Mouse (Mus musculus) adrenal gland, adult 10 weeks (tissue): ENCODE data around the gene Cxcl16. TPM values are rescaled to one million over a fixed set of nuclear protein-coding genes. Genes with fewer than 3 reads are reported as not detected.

Experiments
- polyA plus RNA-seq: library from polyadenylated mRNA; stranded (reverse); fragments of 350-450 nt; fragmentation: Illumina TruSeq; extraction: RNeasy Lipid Tissue Mini Kit (QIAGEN cat#74804); gene quantifications from one replicate; pipeline ENCODE4 v1.2.3, GENCODE M21; 2014; ENCODE audit warnings: low read depth, low replicate concordance

Gene Cxcl16
- 10.3 TPM for polyA plus RNA-seq

DNA sequence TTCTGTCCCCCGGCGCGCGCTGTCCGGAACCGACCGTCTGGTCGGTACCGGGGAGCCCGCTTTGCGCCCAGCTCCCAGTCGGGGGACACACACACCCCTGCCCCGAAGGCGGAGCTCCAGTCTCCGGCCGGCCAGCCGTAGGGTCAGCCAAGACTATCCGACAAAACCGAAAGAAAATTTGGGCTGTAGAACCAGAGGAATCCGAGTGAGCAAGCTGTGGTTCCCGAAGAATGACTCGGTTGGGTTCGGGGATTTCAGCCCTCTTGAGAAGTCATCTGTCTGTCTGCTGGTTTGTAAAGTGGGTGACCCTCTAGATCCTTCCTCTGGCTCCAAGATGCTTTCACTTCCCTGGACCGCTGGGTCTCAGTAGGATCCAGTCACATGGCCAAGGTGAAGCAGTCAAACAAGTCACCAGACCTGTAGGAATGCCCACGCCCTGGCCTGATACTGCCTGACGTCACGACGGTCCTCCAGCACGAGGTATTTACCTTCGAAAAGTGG, at the start of gene Cxcl16:
Gene Cxcl16, minus strand, starts transcription at position 384 of the 501 bp plus-strand sequence.

DNA sequence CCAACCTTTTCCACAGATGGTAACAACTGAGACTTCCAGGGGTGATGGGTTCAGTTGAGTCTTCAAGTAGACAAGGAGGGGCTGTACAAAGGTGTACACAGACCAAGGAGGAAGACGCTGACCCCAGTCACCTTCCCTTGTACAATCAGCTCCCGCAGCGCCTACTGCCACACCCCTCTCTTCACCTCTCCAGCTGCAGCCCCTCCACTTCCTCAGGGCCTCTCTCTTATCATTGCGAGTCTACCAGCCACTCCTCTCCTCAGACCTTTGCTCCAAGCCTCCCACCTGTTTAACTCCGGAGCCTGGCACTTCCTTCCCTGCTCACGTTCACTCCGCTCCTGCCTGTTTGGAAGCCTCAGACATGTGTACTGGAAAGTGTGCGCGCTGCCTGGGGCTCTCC, 45.2 kb upstream of the Cxcl16 start, which contains the start of gene Tm4sf5:
Gene Tm4sf5, plus strand, starts transcription at position 275 of the 400 bp plus-strand sequence.

DNA sequence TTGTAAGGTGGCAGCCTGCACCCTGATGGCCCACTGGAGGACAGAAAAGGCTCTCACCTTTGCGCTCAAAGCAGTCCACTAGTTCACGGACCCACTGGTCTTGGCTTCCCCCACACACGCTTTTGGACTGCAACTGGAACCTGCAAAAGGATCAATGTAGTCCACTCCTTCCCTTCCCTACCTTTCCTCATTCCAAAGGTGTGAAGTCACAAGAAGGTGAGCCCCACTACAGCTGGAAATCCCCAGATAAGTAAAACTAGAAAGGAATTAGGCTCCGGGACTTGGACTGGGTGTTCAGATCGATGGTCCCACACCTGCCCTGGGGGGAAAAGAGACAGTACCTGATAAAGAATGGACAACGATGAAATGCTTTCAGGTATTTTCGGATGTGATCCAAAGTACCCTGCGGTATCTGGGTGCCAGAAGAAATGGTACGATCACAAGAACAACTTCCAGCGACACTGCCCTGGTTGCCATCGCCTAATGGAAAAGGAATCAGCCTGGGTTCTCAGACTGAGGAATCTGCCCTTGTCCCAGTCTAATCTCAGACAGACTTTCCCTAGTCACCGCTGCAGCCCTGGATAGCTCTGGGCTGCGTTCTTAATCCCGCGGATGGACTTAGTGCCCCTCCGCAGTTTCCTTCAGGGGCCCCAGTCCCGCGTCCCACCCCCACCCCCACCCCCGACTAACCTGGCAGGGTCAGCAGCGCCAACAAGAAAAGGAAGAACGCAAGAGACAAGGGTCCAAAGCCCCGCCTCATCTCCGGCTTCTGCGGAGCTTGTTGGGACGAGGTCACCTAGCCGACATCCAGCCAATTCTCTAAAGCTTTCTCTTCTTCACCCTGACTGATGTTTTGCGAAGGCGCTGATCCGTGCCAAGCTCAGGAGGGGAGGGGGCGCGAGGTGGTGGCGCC, 840 bp downstream of the Cxcl16 start, which contains the start of gene Zmynd15:
Gene Zmynd15, plus strand, starts transcription at position 746 of the 913 bp plus-strand sequence.

DNA sequence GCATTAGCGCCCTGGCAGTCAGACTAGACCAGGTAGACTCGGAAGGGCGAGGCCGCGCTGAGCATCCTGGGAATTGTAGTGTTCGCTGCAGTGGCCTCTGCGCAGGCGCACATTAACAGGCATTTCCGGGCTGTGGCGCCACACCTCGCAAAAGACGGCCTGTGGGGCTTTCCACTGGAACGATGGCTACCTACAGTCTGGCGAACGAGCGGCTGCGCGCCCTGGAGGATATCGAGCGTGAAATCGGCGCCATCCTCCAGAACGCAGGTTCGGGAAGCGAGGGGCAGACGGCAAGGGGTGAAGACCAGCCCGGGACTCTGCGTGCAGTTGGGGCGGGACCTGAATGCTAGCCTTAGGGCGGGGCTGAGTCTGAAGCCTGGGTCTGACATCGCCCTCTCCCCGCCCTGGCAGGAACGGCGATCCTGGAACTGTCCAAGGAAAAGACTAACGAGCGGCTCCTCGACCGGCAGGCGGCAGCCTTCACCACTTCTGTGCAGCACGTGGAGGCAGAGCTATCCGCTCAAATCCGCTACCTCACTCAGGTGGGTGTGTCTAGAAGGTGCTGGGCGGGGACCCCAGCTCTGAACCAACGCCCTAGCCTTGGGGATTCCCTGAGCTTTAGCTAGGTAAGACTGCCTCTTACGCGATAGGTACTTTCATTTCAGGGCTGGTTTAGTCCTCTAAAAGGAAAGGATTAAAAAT, 7.8 kb downstream of the Cxcl16 start, which contains the start of gene Med11:
Gene Med11, plus strand, starts transcription at position 123 of the 702 bp plus-strand sequence.

DNA sequence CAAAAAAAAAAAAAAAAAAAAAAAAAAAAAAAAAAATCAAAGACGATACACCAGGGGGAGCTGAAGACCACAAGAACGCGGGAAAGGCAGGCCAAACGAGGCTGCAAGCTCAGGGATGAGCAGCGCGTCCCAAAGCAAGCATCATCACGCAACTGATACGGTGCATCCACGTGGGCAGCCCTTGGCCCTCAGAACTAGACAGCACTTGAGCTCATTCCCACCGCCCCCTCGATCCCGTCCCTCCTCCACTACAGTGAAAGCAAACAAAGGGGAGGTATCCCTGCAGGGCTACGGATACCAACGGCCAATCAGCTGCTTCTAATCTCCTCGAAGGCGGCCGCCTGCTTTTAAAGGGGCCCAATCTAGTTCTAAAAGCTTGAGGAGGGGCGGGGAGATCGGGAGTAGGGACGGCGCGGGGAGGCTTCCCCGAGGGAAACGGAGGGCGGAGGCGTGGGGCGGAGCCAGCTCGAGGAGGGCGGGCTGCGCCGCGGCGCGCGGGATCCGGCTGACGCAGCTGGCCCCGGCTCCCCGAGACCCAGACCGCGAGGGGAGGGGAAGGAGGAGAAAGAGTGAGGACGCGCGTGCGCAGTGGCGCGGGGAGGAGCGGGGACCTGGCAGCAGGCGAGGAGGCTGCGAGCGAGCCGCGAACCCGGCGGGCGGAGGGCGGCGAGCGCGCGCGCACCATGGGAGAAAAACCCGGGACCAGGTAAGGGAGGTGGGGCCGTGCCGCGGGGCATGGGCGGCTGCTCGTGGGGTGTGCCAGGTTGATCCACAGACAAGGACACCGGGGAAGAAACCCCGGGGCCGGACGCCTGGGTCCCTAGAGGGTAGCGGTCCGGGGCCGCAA, 27.5 kb downstream of the Cxcl16 start, which contains the start of gene Arrb2:
Gene Arrb2, plus strand, starts transcription at position 588 of the 847 bp plus-strand sequence.

DNA sequence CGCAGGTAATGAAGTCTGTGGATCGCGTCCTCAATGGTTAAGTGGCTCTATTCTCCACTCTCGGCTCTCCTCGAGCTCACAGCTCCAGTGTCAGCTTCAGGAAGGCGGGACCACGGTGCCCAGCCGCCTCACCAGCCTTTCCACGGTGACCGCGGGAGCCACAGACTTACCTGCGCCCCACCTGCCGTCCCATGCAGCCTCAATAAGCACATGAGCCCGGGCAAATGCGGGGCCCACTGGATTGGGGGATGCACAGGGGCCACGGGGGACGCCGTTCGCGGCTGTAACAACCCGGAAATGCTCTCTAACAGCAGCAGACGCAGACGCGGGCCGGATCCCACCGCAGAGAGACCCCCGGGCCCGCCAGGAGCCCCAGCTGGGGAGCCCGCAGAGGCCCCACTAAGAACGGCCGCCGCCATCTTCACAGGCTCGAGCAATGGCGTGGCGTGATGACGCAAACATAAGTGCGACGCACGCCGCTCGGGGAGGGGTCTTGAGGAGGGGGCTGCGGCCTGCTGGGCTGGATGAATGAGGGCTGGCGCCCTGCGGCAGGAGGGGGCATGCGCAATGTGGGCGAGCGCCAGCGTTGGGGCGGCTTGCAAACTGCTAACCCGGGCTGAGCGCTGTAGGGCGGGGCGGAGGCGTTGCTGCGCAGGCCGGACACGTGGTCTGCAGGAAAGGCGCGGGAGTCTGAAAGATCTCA, 50.0 kb downstream of the Cxcl16 start, which contains the start of gene Pelp1:
Gene Pelp1, minus strand, starts transcription at position 438 of the 703 bp plus-strand sequence.

Other genes starting within 250 kb of the Cxcl16 start
- gene Slc16a11, start 247.2 kb downstream of the Cxcl16 start, polyA plus RNA-seq: not detected
- 2.2 TPM for gene Slc16a13, start 238.9 kb downstream of the Cxcl16 start, polyA plus RNA-seq
- 13.0 TPM for gene Bcl6b, start 230.2 kb downstream of the Cxcl16 start, polyA plus RNA-seq
- gene 0610010K14Rik, start 222.1 kb downstream of the Cxcl16 start, polyA plus RNA-seq: 2.4 TPM
- gene Gm21988, start 220.2 kb downstream of the Cxcl16 start, polyA plus RNA-seq: 1.9 TPM
- 48.7 TPM for gene Rnasek, start 220.1 kb downstream of the Cxcl16 start, polyA plus RNA-seq
- gene Alox12, start 204.6 kb downstream of the Cxcl16 start, polyA plus RNA-seq: 0.87 TPM
- gene Alox12e, start 137.4 kb downstream of the Cxcl16 start, polyA plus RNA-seq: not detected
- gene Alox15, start 108.0 kb downstream of the Cxcl16 start, polyA plus RNA-seq: not detected
- 8.9 TPM for gene Pelp1, start 50.0 kb downstream of the Cxcl16 start, polyA plus RNA-seq
- gene Arrb2, start 27.3 kb downstream of the Cxcl16 start, polyA plus RNA-seq: 2.3 TPM
- 5.6 TPM for gene Med11, start 8.1 kb downstream of the Cxcl16 start, polyA plus RNA-seq
- gene Zmynd15, start 551 bp downstream of the Cxcl16 start, polyA plus RNA-seq: 0.35 TPM
- not detected for gene Tm4sf5, start 45.3 kb upstream of the Cxcl16 start, polyA plus RNA-seq
- not detected for gene Vmo1, start 54.6 kb upstream of the Cxcl16 start, polyA plus RNA-seq
- not detected for gene Gltpd2, start 59.2 kb upstream of the Cxcl16 start, polyA plus RNA-seq
- gene Psmb6, start 65.4 kb upstream of the Cxcl16 start, polyA plus RNA-seq: 23.1 TPM
- gene Gm40193, start 73.0 kb upstream of the Cxcl16 start, polyA plus RNA-seq: not detected
- 1.0 TPM for gene Pld2, start 80.1 kb upstream of the Cxcl16 start, polyA plus RNA-seq
- gene Mink1, start 102.9 kb upstream of the Cxcl16 start, polyA plus RNA-seq: 2.2 TPM
- gene 4930544D05Rik, start 155.9 kb upstream of the Cxcl16 start, polyA plus RNA-seq: not detected
- gene Chrne, start 159.2 kb upstream of the Cxcl16 start, polyA plus RNA-seq: not detected
- gene Gp1ba, start 179.1 kb upstream of the Cxcl16 start, polyA plus RNA-seq: not detected
- gene Rnf167, start 187.3 kb upstream of the Cxcl16 start, polyA plus RNA-seq: 33.4 TPM
- gene Slc25a11, start 187.5 kb upstream of the Cxcl16 start, polyA plus RNA-seq: 30.6 TPM
- 121 TPM for gene Pfn1, start 194.7 kb upstream of the Cxcl16 start, polyA plus RNA-seq
- gene Eno3, start 197.2 kb upstream of the Cxcl16 start, polyA plus RNA-seq: 2.7 TPM
- 39.1 TPM for gene Spag7, start 209.4 kb upstream of the Cxcl16 start, polyA plus RNA-seq
- 0.87 TPM for gene Camta2, start 228.1 kb upstream of the Cxcl16 start, polyA plus RNA-seq
- 3.7 TPM for gene Inca1, start 240.2 kb upstream of the Cxcl16 start, polyA plus RNA-seq
- 32.8 TPM for gene Kif1c, start 240.6 kb upstream of the Cxcl16 start, polyA plus RNA-seq